Mouse (Mus musculus) heart, postnatal 0 days (tissue): ENCODE results near the gene Ccl22. TPM values are rescaled to one million over a fixed set of nuclear protein-coding genes. Genes with fewer than 3 reads are reported as not detected.

Source experiments
- ATAC-seq: fragments of 200-750 bp; cut with Nextera tagmentation; 2 replicates; pipeline ENCODE4 v1.8.0; 2017; ENCODE audit warnings: low read depth, moderate number of reproducible peaks, moderate library complexity; ENCODE audit not compliant: insufficient read depth
- DNase-seq: peaks from one replicate; pipeline ENCODE4 v3.0.0-alpha.2; 2016; ENCODE audit warnings: low spot score
- H3K27ac ChIP-seq: fragments of 300-500 bp; sonication (generic); 2 replicates; pipeline ENCODE4 v1.5.1; 2014; ENCODE audit warnings: low read depth, mild to moderate bottlenecking
- H3K27me3 ChIP-seq: fragments of 300-500 bp; sonication (generic); 2 replicates; pipeline ENCODE4 v1.6.1; 2014; ENCODE audit warnings: low read length, mixed read lengths; ENCODE audit not compliant: control insufficient read depth, insufficient read depth
- H3K36me3 ChIP-seq: fragments of 300-500 bp; sonication (generic); replicated peaks from 2 replicates; pipeline ENCODE4 v1.6.1; 2014; ENCODE audit warnings: low read length, mixed read lengths; ENCODE audit not compliant: control insufficient read depth, insufficient read depth
- H3K4me1 ChIP-seq: fragments of 300-500 bp; sonication (generic); 2 replicates; pipeline ENCODE4 v1.6.1; 2014; ENCODE audit warnings: antibody characterized with exemption; ENCODE audit not compliant: control insufficient read depth, insufficient read depth
- H3K4me2 ChIP-seq: fragments of 300-500 bp; sonication (generic); 2 replicates; pipeline ENCODE4 v1.6.1; 2014; ENCODE audit warnings: low read depth, mild to moderate bottlenecking, low read length, moderate library complexity
- H3K4me3 ChIP-seq: fragments of 300-500 bp; sonication (generic); 2 replicates; pipeline ENCODE4 v1.5.1; 2014; ENCODE audit warnings: low read depth, low read length
- H3K9ac ChIP-seq: fragments of 300-500 bp; sonication (generic); replicated peaks from 2 replicates; pipeline ENCODE4 v1.6.1; 2014; ENCODE audit warnings: low read depth, low read length, mixed read lengths
- H3K9me3 ChIP-seq: fragments of 300-500 bp; sonication (generic); replicated peaks from 2 replicates; pipeline ENCODE4 v1.6.1; 2016; ENCODE audit warnings: low read length; ENCODE audit not compliant: control insufficient read depth
- CTCF ChIP-seq: IDR thresholded peaks from 2 replicates; pipeline ENCODE4 v1.5.1; 2016; ENCODE audit warnings: antibody characterized with exemption, control low read depth, low read depth
- EP300 ChIP-seq: IDR thresholded peaks from 2 replicates; pipeline ENCODE4 v1.6.1; 2016; ENCODE audit warnings: antibody characterized with exemption, low read depth
- WGBS: fragments of 180-500 bp; shearing (Covaris S2); extraction: QIAGEN DNeasy Blood & Tissue Kit; methylation state at CpG from one replicate; pipeline ENCODE4 v1.1.7; 2014; 5-methylcytosine and 5-hydroxymethylcytosine counted together
- polyA plus RNA-seq: library from polyadenylated mRNA; unstranded; fragments of >200 nt; fragmentation: Nextera tagmentation; extraction: Ambion mirVana; gene quantifications from 2 replicates; pipeline ENCODE4 v1.2.1, GENCODE M21; 2015
- total RNA-seq: library from RNA; depleted of rRNA; stranded (reverse); fragments of >200 nt; gene quantifications from 2 replicates; pipeline ENCODE4 v1.2.3, GENCODE M21; 2014; ENCODE audit warnings: low replicate concordance

Ccl22 gene
- total and polyA plus RNA-seq, 2 experiments from 2014 or later: not detected

GRCm38 (mm10) chr8:94783890-94784289, 38.5 kb downstream of the Ccl22 start:
- H3K27ac ChIP-seq: no peak overlapping the region
- H3K4me3 ChIP-seq: no peak overlapping the region
- peaks cover 34% of the 10 kb centered on the region for H3K4me1 ChIP-seq
- H3K4me2 ChIP-seq: peak overlapping the region; percentile 14; the same call in 1 of the 2 replicates
- no peak for DNase-seq
- H3K27me3 ChIP-seq: no peaks in the 10 kb centered on the region
- TF ChIP-seq EP300: no peak
- no peak for TF ChIP-seq CTCF
- 52% methylated on average over 4 of the region's 4 CpGs for WGBS
- H3K9me3 ChIP-seq: no peaks in the 10 kb centered on the region
- H3K9ac ChIP-seq: no peak overlapping the region
- no peak for ATAC-seq
- no peaks in the 10 kb centered on the region; the same call in 1 of the 2 replicates for H3K36me3 ChIP-seq

GRCm38 (mm10) chr8:94785247-94785985, 40.0 kb downstream of the Ccl22 start:
- DNase-seq (peak; percentile 39), ATAC-seq (peak; percentile 42; the same call in 1 of the 2 replicates)
- Histone ChIP-seq H3K27ac (no peak overlapping the region), H3K9me3 (no peaks in the 10 kb centered on the region), H3K9ac (no peak overlapping the region), H3K4me2 (no peak overlapping the region), H3K27me3 (no peaks in the 10 kb centered on the region), H3K4me1 (peaks cover 29% of the 10 kb centered on the region), H3K36me3 (no peaks in the 10 kb centered on the region), H3K4me3 (no peak overlapping the region)
- 42% methylated on average over 11 of the region's 12 CpGs for WGBS
- no peak for TF ChIP-seq EP300
- TF ChIP-seq CTCF: peak; percentile 49

GRCm38 (mm10) chr8:94785995-94786595, 40.7 kb downstream of the Ccl22 start:
- no peaks in the 10 kb centered on the region for H3K36me3 ChIP-seq
- H3K9ac ChIP-seq: no peak overlapping the region
- no peaks in the 10 kb centered on the region for H3K27me3 ChIP-seq
- H3K9me3 ChIP-seq: no peaks in the 10 kb centered on the region
- no peak overlapping the region for H3K4me3 ChIP-seq
- WGBS: 74% methylated on average over 6 of the region's 6 CpGs
- no peak for ATAC-seq
- H3K4me2 ChIP-seq: no peak overlapping the region
- TF ChIP-seq CTCF (no peak), EP300 (no peak)
- no peak overlapping the region for H3K27ac ChIP-seq
- H3K4me1 ChIP-seq: peaks cover 27% of the 10 kb centered on the region
- no peak for DNase-seq

- DNase-seq (no peak), ATAC-seq (peak; percentile 25)
- no peak overlapping the region for H3K27ac ChIP-seq
- H3K27me3 ChIP-seq: no peaks in the 10 kb centered on the region
- no peaks in the 10 kb centered on the region for H3K36me3 ChIP-seq
- TF ChIP-seq CTCF (no peak), EP300 (no peak)
- 51% methylated on average over 15 of the region's 15 CpGs for WGBS
- no peak overlapping the region for H3K4me2 ChIP-seq
- no peak overlapping the region for H3K4me3 ChIP-seq
- H3K4me1 ChIP-seq: peaks cover 18% of the 10 kb centered on the region; the same call in 1 of the 2 replicates
- no peak overlapping the region for H3K9ac ChIP-seq
- no peaks in the 10 kb centered on the region for H3K9me3 ChIP-seq
These were observed 42.4 kb downstream of the Ccl22 start for GRCm38 (mm10) chr8:94787524-94788501.

GRCm38 (mm10) chr8:94789256-94789955, 44.0 kb downstream of the Ccl22 start:
- no peaks in the 10 kb centered on the region for H3K36me3 ChIP-seq
- no peak for DNase-seq
- WGBS: 80% methylated on average over 10 of the region's 10 CpGs
- TF ChIP-seq EP300 (no peak), CTCF (no peak)
- H3K4me3 ChIP-seq: no peak overlapping the region
- no peak overlapping the region for H3K27ac ChIP-seq
- H3K9me3 ChIP-seq: no peaks in the 10 kb centered on the region
- no peak overlapping the region for H3K4me2 ChIP-seq
- H3K9ac ChIP-seq: no peak overlapping the region
- peaks cover 11% of the 10 kb centered on the region; the same call in 1 of the 2 replicates for H3K4me1 ChIP-seq
- ATAC-seq: no peak
- H3K27me3 ChIP-seq: no peaks in the 10 kb centered on the region
